Mouse (Mus musculus) adipose tissue, adult 10 weeks (tissue): Measurements from ENCODE around the gene Irak2. TPM values are rescaled to one million over a fixed set of nuclear protein-coding genes. Genes with fewer than 3 reads are reported as not detected.

Experiments
- polyA plus RNA-seq: library from polyadenylated mRNA; stranded (reverse); fragments of 350-450 nt; fragmentation: Illumina TruSeq; extraction: RNeasy Lipid Tissue Mini Kit (QIAGEN cat#74804); gene quantifications from one replicate; pipeline ENCODE4 v1.2.3, GENCODE M21; 2014; ENCODE audit warnings: low read depth, low replicate concordance

Gene Irak2
- polyA plus RNA-seq: 39.1 TPM

DNA sequence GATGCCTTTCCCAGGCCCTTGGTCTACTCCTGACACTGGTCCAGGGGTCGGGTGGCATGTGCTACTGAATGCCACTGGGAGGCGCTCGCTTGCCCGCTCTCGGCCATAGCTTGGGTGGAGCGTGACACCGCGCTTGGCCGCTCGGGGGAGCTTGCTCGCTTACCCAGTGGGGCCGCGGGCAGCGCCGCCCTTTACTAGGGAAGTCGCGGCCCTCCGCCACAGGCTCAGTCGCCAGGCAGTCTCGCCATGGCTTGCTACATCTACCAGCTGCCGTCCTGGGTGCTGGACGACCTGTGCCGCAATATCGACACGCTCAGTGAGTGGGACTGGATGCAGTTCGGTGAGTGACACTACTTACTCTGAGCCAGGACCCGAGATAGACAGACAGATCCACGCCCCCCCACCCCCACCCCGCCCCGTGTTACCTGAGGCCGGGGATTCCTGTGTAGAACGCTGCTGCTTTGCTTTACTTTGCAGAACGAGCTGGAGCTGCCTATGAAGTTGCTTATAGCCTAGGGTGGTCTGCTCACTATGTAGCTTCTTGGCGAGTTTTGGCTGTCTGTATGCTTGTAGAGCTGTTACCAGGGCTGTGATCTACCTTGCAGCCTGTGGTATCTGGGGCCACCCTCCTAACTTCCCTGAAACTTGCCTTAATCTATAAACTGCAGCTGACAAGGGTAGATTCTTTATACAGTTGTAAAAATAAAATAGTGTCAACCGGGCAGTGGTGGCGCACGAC is at the start of gene Irak2:
TSS of gene Irak2 (plus strand) at position 166 of the 739 bp plus-strand sequence.

DNA sequence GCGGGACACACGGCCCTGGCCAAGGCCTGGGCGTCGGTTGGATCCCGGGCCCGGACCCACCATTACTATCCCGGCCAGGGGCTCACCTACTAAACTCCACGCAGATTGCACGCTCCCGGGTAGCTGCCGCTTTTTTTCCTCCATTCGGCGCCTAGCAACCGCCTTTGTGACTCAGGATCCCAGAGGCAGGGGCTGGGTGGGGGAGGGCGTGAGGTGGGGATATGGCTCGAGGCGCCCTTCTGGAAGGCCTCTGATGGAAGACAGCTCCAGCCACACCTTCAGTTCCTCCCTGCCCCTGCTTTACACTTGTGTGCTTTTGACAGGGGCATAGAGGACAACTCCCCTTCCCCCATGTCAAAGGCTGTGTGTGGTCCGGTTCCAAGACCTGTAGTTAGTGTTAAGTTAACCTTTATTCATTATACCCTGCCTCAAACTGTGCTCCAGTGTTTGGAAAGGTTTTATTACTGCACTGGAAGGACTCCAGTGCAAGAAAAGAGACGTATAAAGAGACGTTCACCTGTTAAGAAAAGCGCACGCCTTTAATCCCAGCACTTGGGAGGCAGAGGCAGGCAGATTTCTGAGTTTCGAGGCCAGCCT is 37.6 kb upstream of the Irak2 start, which contains the start of gene Fancd2os:
TSS of gene Fancd2os (minus strand) at position 173 of the 597 bp plus-strand sequence.

GRCm38 (mm10) chr6:113604432-113605223 is 33.6 kb upstream of the Irak2 start, which contains the start of gene Brk1:
Brk1 (plus strand) TSS chr6:113604772.

DNA sequence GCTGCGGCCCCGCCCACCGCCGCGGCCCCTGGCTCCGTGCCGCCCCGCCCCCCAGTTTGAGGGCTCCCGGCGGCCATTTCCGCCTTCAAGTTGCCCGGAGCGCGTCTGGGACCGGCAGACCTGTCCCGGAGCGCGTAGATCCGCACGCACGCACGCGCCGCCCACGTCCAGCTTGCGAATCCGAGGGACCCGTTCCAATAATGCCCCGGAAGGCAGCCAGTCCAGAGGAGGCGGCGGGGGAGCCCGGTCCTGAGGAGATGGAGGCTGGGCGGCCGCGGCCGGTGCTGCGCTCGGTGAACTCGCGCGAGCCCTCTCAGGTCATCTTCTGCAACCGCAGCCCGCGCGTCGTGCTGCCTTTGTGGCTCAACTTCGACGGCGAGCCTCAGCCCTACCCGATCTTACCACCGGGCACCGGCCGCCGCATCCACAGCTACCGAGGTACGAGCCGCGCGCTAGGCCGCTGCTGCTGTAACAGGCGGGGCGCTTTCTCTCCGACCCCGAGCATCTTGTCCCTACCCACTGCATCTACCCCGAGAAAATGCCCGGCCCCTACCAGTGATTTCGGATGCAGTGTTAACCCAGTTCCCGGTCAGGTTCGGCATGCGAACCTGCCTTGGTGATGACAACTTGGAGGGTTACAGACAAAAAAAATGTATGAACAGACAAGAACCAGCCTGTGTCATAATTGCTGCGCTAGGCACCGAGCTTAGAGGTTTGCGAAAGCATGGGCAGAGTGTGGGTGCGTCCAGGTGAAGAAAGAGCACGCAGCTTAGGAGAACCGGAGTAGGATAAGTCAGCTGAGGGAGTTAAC is 14.1 kb upstream of the Irak2 start, which contains the start of gene Vhl:
TSS of gene Vhl (plus strand) at position 19 of the 811 bp plus-strand sequence.

GRCm38 (mm10) chr6:113696582-113697221 is 58.4 kb downstream of the Irak2 start, which contains the start of gene Tatdn2:
Tatdn2 (plus strand) TSS chr6:113697050.

DNA sequence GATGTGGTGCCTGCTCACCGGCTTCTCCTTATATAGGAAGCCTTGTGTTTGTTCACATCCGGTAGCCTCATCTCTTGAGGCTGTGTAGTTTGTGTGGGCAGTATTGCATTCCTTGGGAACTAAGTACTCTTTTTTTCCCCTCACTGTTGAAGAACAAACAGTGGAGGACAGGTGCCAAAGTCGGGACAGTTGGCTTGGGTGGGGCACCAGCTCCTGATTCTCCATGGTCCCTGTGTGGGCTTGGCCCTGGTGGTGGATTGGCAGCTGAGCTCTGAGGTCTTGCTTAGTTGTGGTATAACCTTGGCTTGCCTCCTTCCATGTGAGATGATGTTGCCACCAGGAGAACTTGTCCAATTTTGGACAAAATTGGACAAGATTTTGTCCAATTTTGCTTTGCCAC is 81.6 kb downstream of the Irak2 start, which contains the start of gene Ghrl:
TSS of gene Ghrl (minus strand) at position 3 of the 400 bp plus-strand sequence.

DNA sequence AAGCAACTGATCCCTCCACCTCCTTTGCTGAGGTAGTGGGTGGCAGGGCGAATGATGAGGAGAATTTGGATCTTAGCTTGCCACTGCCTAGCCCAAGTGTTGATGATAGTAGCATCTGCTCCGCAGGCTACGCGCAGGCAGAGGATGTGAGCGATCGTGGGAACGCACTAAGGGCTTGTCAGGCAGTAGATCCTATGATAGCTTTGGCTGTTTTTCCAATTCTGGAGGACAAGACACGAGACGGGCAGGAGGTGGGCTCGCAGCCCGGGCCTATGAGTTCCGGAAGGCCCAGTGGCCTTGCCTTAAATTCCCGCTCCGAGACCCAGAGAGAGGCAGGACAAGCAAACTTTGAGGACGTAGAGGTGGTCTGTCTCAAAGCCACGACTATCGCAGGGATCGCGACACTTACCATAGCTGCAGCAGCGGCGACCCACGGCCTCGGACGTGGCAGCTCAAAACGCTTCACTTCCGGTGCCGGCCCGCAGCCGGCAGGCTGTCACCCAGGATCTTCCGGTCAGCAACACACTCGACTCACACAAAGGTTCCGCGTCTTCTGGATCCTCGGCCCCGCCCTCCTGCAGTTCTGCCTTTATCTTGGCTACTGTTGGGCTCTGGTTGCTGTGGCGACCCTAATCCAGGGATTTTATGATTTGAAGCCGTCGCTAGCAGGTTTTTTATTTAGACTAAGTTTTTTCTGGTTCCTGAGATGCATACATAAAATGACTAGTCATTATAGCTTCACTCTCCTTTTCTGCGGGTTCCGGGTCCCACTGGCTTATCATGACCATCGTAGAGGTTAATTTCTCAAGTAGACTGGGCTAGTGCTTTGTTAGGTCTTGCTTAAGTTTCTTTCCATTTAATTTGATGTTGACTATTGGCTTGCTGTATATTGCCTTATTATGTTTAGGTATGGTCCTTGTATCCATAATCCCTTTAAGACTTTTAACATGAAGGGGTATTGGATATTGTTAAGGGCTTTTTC is 102.3 kb downstream of the Irak2 start, which contains the start of gene Sec13:
TSS of gene Sec13 (minus strand) at position 508 of the 982 bp plus-strand sequence.

Other genes with a start within 250 kb of the Irak2 start
- 8.6 TPM for gene Ttll3, start 249.2 kb upstream of the Irak2 start, polyA plus RNA-seq
- gene Rpusd3, start 219.1 kb upstream of the Irak2 start, polyA plus RNA-seq: 27.3 TPM
- 1,142 TPM for gene Cidec, start 202.7 kb upstream of the Irak2 start, polyA plus RNA-seq
- 50.6 TPM for gene Jagn1, start 195.9 kb upstream of the Irak2 start, polyA plus RNA-seq
- 10.4 TPM for gene Il17re, start 180.0 kb upstream of the Irak2 start, polyA plus RNA-seq
- 22.4 TPM for gene Il17rc, start 167.0 kb upstream of the Irak2 start, polyA plus RNA-seq
- gene Creld1, start 155.2 kb upstream of the Irak2 start, polyA plus RNA-seq: 41.7 TPM
- not detected for gene Prrt3, start 136.5 kb upstream of the Irak2 start, polyA plus RNA-seq
- 68.1 TPM for gene Emc3, start 106.8 kb upstream of the Irak2 start, polyA plus RNA-seq
- 1.2 TPM for gene Fancd2, start 106.8 kb upstream of the Irak2 start, polyA plus RNA-seq
- gene Fancd2os, start 37.8 kb upstream of the Irak2 start, polyA plus RNA-seq: 1.1 TPM
- gene Brk1, start 33.7 kb upstream of the Irak2 start, polyA plus RNA-seq: 147 TPM
- gene Vhl, start 14.5 kb upstream of the Irak2 start, polyA plus RNA-seq: 27.4 TPM
- 28.8 TPM for gene Tatdn2, start 58.6 kb downstream of the Irak2 start, polyA plus RNA-seq
- gene Ghrl, start 81.4 kb downstream of the Irak2 start, polyA plus RNA-seq: not detected
- 130 TPM for gene Sec13, start 102.3 kb downstream of the Irak2 start, polyA plus RNA-seq